Mouse (Mus musculus) ES-Bruce4 (cell line): ENCODE measurements around the gene Inpp5a.

Experiments used
- CTCF ChIP-seq: IDR thresholded peaks from one replicate; pipeline ENCODE4 v1.8.1; 2011; ENCODE audit warnings: low read depth, low read length
- POLR2A ChIP-seq: IDR thresholded peaks from one replicate; pipeline ENCODE4 v1.8.1; 2011; ENCODE audit warnings: low read length; ENCODE audit not compliant: insufficient read depth

GRCm38 (mm10) chr7:139437471-139437870 is 48.6 kb downstream of the Inpp5a start:
- no peak for TF ChIP-seq CTCF
- TF ChIP-seq POLR2A = no peak
